Mouse (Mus musculus): ENCODE results near the gene Sobp. TPM values are rescaled to one million over a fixed set of nuclear protein-coding genes. Genes with fewer than 3 reads are reported as not detected.

The Sobp gene
- 1 to 10 TPM; 4.1 to 6.4 (median 5.3) TPM for total RNA-seq (2022)

- peak; percentile 21 for DNase-seq
Observed at GRCm38 (mm10) chr10:43174326-43175155, at the start of gene Sobp, which contains the start of gene 9030612E09Rik. Sobp (minus strand) TSS chr10:43174530. 9030612E09Rik (plus strand) TSS chr10:43174704.

- DNase-seq: no peak
Observed at GRCm38 (mm10) chr10:43223391-43223790, 49.1 kb upstream of the Sobp start.

- peak; percentile 16 for DNase-seq
Observed at GRCm38 (mm10) chr10:43221659-43222058, 47.3 kb upstream of the Sobp start.

GRCm38 (mm10) chr10:43220910-43221625 is 46.7 kb upstream of the Sobp start, which contains the start of gene Pdss2:
Pdss2 (plus strand) TSS chr10:43221486.
- DNase-seq: peak; percentile 95

GRCm38 (mm10) chr10:43220479-43220878 is 46.1 kb upstream of the Sobp start:
- no peak for DNase-seq

DNA sequence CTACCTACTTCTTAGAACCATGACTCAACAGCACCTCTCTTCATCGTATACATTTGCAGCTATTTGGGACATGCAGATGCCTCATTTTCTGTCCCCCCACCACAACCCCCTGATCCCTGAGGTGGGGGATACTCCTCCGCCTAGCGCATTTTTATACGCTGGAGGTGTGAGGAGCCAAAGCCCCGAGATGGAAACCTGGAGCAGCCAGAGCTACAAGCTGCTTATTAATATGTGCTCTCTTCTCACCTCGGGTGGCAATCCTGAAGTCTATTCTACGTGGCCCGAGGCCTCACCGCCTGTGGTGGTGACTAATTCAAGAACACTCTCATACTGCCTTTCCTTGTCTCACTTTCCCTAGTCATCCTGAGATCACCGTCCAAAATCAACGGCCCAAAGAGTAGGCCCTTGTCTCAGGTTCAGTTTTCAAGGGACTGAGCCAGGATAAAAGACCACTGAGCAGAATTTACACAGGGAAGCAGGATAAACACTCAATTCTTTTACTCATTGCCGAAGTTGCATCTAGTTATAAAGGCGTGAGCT is 43.1 kb upstream of the Sobp start:
- DNase-seq: no peak

DNA sequence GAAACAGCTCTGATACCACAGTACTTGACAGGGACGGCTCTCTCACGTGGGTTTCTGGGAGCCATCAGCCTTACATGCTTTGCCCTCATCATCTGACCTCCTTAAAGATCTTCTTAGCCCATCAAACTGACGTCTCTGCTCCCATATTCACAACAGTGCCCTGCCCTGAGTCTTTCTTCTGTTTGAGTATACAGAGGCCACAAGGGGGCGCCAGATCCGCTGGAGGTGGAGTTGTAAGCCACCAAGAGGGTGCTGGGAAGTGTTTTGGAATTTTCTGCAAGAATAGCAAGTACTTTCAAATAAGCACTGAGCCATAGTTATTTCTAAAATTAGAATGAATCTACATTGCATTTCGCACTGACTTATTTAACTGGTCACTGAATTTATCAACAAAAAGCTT is 37.5 kb upstream of the Sobp start:
- no peak for DNase-seq

DNA sequence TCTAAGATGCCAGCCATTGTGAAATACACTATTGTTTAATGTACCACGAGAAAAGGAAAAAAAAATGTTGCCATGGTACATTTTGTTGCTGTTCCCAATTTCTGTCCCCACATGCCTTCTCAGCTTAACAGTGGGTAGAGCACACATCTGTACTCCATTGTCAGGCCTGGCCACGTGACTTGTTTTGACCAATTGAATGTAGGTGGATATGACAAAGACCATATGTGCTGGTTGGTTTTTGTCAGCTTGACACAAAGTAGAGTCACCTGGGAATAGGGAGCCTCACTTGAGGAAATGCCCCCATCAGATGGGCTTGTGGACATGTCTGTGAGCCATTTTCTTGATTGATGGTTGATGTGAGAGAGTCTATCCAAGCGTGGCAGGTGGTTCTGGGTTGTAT is 29.5 kb upstream of the Sobp start:
- DNase-seq: no peak

DNA sequence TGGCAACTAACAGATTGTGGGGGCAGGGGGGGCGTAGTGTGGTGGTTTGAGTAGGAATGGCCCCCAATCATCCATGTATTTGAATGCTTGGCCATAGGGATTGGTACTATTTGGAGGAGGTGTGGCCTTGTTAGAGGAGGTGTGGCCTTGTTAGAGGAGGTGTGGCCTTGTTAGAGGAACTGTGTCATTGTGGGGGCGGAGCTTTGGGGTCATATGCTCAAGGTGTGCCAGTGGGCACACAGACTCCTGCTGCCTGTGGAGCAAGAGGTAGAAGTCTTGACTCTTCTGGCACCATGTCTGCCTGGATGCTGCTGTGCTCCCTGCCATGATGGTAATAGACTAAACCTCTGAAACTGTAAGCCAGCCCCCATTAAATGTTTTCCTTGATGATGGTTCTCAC is 25.9 kb upstream of the Sobp start:
- no peak for DNase-seq

DNA sequence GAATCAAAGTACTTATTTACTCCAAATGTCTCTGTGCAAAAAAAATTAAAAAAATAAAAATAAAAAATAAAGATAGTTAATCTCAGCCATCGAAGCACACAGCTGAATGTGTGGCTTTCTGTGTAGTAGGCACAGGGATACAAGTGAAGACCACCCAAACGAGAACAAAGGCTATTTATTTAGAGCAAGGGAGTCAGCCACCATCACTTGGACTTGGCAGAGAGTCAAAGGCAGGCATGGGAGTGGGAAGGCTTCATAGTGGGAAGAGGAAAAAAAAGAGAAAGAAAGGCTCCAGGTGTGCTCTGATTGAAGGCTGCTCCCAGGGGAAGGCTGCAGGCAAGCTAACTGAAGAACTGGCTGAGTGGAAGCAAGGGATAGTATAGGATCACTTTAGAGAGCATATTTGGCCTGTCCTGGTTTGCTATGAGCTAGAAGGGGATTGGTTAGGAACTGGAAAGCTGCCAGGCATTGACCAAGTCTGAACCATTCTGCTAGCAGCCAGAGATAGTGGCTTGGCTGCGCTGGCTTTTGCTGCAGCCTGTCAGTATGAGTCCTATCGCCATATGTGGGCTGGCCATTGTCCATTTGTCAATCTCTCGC is 6.1 kb upstream of the Sobp start:
- no peak for DNase-seq

- peak; percentile 9 for DNase-seq
Observed at GRCm38 (mm10) chr10:43175156-43175601, 849 bp upstream of the Sobp start.

- no peak for DNase-seq
Observed at GRCm38 (mm10) chr10:43173828-43174325, 453 bp downstream of the Sobp start.

- peak; percentile 44 for DNase-seq
Observed at GRCm38 (mm10) chr10:43173141-43173827, 1.0 kb downstream of the Sobp start.

GRCm38 (mm10) chr10:43172554-43172953 is 1.8 kb downstream of the Sobp start:
- DNase-seq: no peak

DNA sequence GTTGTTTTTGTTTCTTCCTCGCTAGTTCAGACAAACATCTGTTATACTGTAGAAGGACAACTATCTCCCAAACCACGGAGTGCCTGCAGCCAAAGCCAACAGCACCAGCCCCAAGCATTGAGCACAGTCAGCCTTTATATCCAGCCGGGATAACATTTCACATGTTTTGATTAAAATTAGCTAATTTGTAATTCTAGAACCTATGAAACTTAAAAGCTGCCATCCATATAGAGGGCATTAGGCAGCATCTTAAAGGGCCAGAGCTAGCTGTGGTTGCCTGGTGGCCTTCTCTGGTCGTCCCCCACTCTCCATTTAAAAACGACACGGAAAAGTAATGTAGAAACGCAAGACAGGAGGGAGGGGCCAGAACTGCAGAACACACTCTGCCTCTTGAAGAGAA is 2.3 kb downstream of the Sobp start:
- no peak for DNase-seq

DNA sequence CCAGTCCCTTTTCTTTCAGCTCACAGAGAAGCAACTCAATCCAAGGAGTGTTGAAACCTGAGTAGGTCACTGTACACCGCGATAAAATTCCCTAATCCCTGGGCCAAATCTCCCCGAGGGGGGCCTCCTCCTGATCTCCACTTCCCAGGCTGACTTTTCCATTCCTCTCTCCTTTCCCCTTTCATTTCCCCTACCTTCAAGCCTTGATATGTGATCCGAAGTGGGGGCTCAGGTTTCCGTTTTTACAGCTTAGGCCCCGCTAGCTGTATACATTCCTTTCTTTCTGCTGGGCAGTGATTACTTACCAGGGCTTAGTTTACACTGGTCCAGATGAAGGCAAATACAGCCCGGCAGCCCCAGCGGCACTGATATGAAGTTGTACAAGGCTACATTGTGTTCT is 3.2 kb downstream of the Sobp start:
- DNase-seq: no peak

- DNase-seq: no peak
Observed at GRCm38 (mm10) chr10:43168847-43169246, 5.5 kb downstream of the Sobp start.

- DNase-seq: no peak
Observed at GRCm38 (mm10) chr10:43166817-43167216, 7.5 kb downstream of the Sobp start.

GRCm38 (mm10) chr10:43166146-43166545 is 8.2 kb downstream of the Sobp start:
- no peak for DNase-seq

GRCm38 (mm10) chr10:43164406-43164805 is 9.9 kb downstream of the Sobp start:
- no peak for DNase-seq

GRCm38 (mm10) chr10:43162318-43162717 is 12.0 kb downstream of the Sobp start:
- no peak for DNase-seq

DNA sequence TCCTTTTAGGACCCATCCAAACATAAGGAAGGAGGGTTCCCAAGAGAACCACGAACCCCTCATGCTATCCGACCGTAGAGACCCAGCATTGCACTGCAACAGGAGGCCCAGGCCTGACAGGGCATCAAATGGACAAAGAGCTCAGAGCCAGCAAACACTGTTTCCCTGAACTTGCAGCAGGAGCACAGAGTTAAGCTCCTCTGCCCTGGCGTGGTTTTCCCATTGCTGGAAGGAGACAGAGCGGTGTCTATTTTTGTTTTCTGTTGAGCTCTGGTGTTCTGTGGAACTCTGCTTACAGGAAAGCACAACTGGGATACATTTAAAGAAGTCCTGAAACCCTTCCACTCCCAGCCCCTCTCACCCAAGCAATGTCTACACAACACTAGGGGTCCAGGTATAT is 15.0 kb downstream of the Sobp start:
- no peak for DNase-seq

Data from adrenal gland, adult 8-10 months (tissue).